15 mouse cellular contexts compared by ENCODE assay signal in the genomic region with DNA sequence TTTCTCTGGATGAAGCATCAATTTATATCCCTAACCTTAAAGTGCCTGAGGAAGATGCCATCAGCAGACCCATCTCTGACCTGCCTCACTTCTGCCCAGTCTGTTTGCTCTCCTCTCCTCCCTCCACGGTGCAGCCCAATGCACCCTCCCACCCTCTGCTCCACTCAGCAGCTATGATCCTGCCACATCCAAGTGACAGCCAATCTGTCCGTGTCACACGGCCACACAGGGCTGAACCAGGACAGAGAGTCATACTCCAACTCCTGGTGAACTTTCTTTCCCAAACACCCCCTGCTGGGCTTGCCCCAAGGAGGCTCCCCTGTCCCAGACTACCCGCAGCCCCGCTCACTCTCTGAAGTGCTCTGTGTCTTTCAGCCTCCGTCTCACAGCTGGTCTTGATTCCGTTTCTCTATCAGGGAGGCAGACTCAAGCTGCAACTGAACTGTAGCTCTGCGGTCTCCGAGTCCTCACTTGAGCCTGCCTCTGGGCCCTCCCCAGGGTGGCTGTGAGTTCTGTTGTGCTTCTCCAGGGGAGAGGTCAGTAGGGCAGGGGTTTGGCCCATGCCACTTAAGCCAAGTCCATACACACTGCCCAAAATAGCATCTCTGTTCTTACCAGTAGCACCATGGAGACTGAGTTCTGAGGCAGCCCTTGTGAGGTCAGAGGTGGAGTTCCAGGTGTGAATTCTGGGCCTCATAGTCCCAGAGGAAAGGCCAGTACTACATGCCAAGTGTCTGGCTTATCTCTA. TPM values are rescaled to one million over a fixed set of nuclear protein-coding genes. Genes with fewer than 3 reads are reported as not detected.
A peak's percentile ranks its signal among the peaks of the same experiment; 100 is the strongest.
DNase-seq lines count a peak whose midpoint lies in the region; ATAC-seq and TF ChIP-seq lines count a peak whose summit lies in the region.
"Had no signal": no experiment of that assay in that cellular context is flagged by ENCODE, and none has a peak within 500 bp of the region (broad histone marks: within the 10 kb centered on the region; RNA-seq: fewer than 3 reads in every experiment).

A gene (minus strand): TSS at position 616 of the 748 bp plus-strand sequence.

- no peaks in the 10 kb centered on the region for H3K27me3 ChIP-seq in heart, postnatal 0 days (ENCODE audit: control insufficient read depth, insufficient read depth, low read length)
- H3K27me3 ChIP-seq: stomach, embryonic 15.5 days had no signal

- peaks cover 11% of the 10 kb centered on the region; the same call in 1 of the 2 replicates for H3K4me1 ChIP-seq in heart, postnatal 0 days (ENCODE audit: control insufficient read depth, insufficient read depth)

- H3K9me3 ChIP-seq in heart, postnatal 0 days (replicated peaks; ENCODE audit: control insufficient read depth, low read length): no peaks in the 10 kb centered on the region
- H3K9me3 ChIP-seq: stomach, embryonic 15.5 days had no signal

- H3K4me3 ChIP-seq in heart, postnatal 0 days (ENCODE audit: low read depth, low read length): peak within 1 kb of the TSS; percentile 9; the same call in 1 of the 2 replicates
- H3K4me3 ChIP-seq: stomach, embryonic 15.5 days had no signal

- 30% methylated on average over 9 of the region's 9 CpGs for WGBS in heart, postnatal 0 days

- DNase-seq in adrenal gland, adult 18-20 months (ENCODE audit: low spot score in 2 of 2): no peak
- no peak for DNase-seq in adrenal gland, adult 8-10 months
- peak; percentile 37 for DNase-seq in gastrocnemius, postnatal 25 days
- DNase-seq in heart, postnatal 0 days (ENCODE audit: low spot score): no peak
- DNase-seq in thymus, postnatal 4 days: no peak
- DNase-seq in cerebellum, postnatal 14 days: no peak
- no peak for DNase-seq in left cerebral cortex, adult 18-20 months (ENCODE audit: low spot score in 2 of 2)
- DNase-seq: lung, embryonic 14.5 days had no signal

- no peaks in the 10 kb centered on the region for H3K36me3 ChIP-seq in heart, postnatal 0 days (replicated peaks; ENCODE audit: control insufficient read depth, insufficient read depth, low read length)
- H3K36me3 ChIP-seq: stomach, embryonic 15.5 days had no signal

- TF ChIP-seq EP300 in heart, postnatal 0 days (IDR thresholded peaks at IDR 0.05; ENCODE audit: low read depth): no peak

- H3K9ac ChIP-seq in heart, postnatal 0 days (replicated peaks; ENCODE audit: low read depth, low read length): no peak within 1 kb of the TSS
- H3K9ac ChIP-seq: lung, embryonic 14.5 days; stomach, embryonic 15.5 days had no signal

- ATAC-seq in heart, postnatal 0 days (ENCODE audit: insufficient read depth, low read depth): peak; percentile 74

- H3K4me2 ChIP-seq in heart, postnatal 0 days (ENCODE audit: low read depth, low read length): peak within 1 kb of the TSS; percentile 18
- H3K4me2 ChIP-seq: lung, embryonic 14.5 days; midbrain, embryonic 11.5 days; stomach, embryonic 15.5 days had no signal

- no peak for TF ChIP-seq CTCF in heart, postnatal 0 days (IDR thresholded peaks at IDR 0.05; ENCODE audit: low read depth)

- peak within 1 kb of the TSS; percentile 62 for H3K27ac ChIP-seq in heart, postnatal 0 days (ENCODE audit: low read depth)
- H3K27ac ChIP-seq: stomach, embryonic 15.5 days had no signal

RNA-seq across cellular contexts. Expression of the gene that starts here (rescaled TPM):
- 10 to 100 TPM; 13.6 to 55.8 TPM for total RNA-seq in adrenal gland, adult 18-20 months (2021)
- 10 to 100 TPM in 3 of 4 experiments, 1 to 10 TPM in 1; 7.3 to 30.3 (median 14.6) TPM for total RNA-seq in adrenal gland, adult 8-10 months (2022)
- total RNA-seq in gastrocnemius, postnatal 25 days (2021): 10 to 100 TPM; 12.6 to 13.5 TPM
- 8.9 and 20.6 TPM in 2 replicates for total RNA-seq in heart, postnatal 0 days (2014; rRNA removed; ENCODE audit: low replicate concordance)
- polyA plus RNA-seq in heart, postnatal 0 days (2015; fragmentation: Nextera tagmentation; extraction: Ambion mirVana): 10.0 and 10.8 TPM in 2 replicates
- not detected for total RNA-seq in left cerebral cortex, adult 18-20 months (2021)
- total RNA-seq: left cerebral cortex, adult 8-10 months had no signal
- polyA plus RNA-seq: cortical plate, adult 2 months; forebrain, embryonic 11.5 days; hindbrain, embryonic 11.5 days; lung, embryonic 14.5 days; midbrain, embryonic 11.5 days; neural tube, embryonic 11.5 days had no signal
